Mouse (Mus musculus) lung, postnatal 0 days (tissue): ENCODE data around the gene Il21.

Source experiments
- CTCF ChIP-seq: IDR thresholded peaks from 2 replicates; pipeline ENCODE4 v1.5.1; 2016; ENCODE audit warnings: antibody characterized with exemption, mild to moderate bottlenecking
- EP300 ChIP-seq: IDR thresholded peaks from 2 replicates; pipeline ENCODE4 v1.6.1; 2016; ENCODE audit warnings: antibody characterized with exemption, mild to moderate bottlenecking, control low read depth

- TF ChIP-seq CTCF (no peak), EP300 (no peak)
Measured at GRCm38 (mm10) chr3:37202856-37203255, 29.6 kb downstream of the Il21 start.
